Mouse (Mus musculus) frontal cortex, postnatal 10 days (tissue): ENCODE data around the gene Zfp951.
"Not testable (repeated sequence)": the region's sequence is repeated elsewhere in the genome, so short reads cannot be mapped to it uniquely, and the experiment has no call there.

ENCODE experiments used
- DNase-seq, 2 experiments: peaks; one replicate each; pipeline ENCODE4 v3.0.0; 2022; ENCODE audit warnings: low spot score in 2 of 2, mixed read lengths in 1 of 2

Gene Zfp951

DNA sequence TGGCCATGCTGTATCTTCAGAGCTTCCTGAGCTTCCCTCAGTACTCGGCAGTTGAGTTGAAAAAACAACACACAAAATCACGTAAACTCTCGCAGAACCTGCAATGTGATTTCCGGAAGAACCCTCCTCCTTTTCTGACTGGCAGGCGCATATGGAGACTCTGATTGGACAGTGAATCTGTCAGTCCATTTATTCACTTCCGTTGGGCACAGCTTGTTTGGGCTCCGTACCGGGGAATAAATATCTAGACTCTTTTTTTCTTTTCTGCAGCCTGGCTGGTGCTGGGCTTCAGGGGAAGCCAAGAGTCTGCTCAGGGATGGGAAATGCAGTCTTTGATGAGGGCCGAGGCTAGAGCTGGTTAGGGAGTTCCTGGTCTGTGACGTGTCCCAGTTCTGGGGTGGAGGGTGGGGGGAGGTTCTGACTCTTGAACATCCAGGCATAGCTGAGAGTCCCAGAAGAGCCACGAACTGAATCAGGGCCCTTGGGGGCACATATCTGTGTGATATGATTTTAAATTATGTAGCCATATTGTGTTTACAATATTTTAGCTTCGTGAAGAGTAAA lies at the start of gene Zfp951:
Gene Zfp951 (minus strand): TSS at position 109 of the 564 bp plus-strand sequence.
- peak; percentile 53 to 57 for DNase-seq

DNA sequence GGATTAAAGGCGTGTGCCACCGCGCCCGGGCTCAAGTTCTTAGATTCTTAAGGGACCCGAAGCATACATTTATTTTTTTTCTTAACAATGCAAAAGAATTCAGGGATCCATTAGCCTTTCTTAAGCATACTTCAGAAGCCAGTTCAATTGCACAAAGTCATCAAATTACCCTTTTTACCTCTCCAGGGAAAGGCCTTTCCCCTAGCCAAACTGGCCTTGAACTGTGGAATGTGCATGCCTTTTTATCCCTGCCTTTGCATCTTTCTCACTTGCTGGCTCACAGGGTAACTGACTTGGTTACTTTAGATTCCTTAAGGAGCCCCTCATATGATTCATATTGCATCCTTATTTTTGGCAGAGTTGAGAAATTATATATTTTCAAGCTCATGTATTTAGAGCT lies 46.7 kb upstream of the Zfp951 start:
- DNase-seq, result not testable (repeated sequence)

DNA sequence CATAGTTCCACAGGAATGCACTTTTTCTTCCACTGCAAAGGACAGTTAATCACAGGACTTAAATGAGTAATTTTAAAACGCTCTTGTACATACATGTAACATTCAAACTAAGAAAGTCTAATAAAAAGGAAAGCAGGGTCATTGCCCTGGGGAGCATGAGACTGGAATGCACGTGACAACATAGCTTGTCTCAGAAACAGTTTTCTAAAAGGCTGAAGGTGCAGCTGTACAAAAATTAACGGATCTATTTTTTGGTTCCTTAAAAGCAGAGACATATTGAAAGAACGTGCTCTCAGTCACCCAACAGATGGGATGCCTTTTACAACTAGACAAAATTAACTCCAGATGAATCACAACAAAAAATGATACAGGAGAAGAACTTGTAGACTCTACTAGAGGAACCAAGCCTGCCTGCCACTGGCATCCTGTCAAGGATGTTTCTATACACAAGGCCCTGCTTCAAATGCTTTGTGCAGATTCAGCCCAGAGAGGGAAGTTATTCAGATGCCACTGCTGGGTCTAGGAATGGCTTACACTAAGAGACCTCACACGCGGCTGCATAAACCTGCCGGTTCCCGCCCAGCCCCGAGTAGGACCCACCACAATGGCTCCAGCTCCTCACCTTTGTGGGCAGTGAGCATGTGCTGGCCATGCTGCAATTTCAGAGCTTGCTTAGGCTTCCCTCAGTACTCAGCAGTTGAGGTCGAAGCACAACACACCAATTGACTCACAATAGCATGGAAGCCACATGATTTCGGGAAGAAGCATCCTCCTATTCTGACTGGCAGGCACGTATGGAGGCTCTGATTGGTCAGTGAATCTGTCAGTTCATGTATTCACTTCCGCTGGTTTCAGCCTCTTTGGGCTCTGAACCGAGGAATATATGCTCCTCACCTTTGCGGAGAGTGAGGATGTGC lies 567 bp downstream of the Zfp951 start:
- not testable (repeated sequence) for DNase-seq

GRCm38 (mm10) chr5:104854546-104854945 lies 5.3 kb downstream of the Zfp951 start:
- not testable (repeated sequence) for DNase-seq

DNA sequence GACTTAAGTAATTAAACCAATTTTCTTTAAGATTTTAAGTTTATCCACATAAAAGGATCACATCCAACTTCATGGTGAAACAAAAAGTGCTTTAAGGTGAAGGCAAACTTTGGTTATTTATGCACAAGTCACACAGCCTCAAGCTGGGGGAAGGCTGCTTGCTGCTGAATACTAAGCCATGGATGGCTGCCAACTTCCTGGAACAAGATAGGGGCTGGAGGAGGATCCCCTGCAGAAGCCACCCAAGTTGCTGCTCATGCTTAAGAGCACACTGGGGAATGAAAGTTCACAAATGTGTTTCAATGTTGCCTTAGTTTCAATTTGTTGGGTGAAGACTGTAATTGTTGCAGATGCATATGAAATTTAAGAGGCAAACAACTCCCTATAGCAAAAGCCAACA lies 26.5 kb downstream of the Zfp951 start:
- DNase-seq, result no peak

DNA sequence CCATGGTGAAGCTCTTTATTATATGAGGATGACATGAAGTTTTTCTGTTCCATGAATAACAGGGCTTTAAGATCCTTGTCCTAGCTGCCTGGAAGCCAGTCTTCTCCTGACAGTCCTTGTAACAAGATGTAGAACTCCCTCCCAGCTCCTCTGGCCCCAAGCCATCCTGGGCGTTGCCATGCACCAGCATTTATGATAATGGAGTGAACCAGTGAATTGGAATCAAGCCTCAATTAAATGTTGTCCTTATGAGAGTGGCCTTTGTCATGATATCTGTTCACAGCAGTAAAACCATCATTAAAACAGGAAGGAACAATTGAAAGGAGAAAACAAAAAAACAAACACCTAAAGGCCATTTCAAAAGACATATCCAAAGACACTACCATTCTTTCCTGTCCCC lies 30.3 kb downstream of the Zfp951 start:
- no peak for DNase-seq

DNA sequence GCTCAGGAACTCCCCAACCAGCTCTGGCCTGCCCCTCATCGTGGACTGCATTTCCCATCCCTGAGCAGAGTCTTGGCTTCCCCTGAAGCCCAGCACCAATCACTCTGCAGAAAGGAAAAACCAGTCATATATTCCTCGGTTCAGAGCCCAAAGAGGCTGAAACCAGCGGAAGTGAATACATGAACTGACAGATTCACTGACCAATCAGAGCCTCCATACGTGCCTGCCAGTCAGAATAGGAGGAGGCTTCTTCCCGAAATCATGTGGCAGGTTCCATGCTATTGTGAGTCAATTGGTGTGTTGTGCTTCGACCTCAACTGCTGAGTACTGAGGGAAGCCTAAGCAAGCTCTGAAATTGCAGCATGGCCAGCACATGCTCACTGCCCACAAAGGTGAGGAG lies 89.7 kb downstream of the Zfp951 start:
- not testable (repeated sequence) for DNase-seq
